In genomic region chr5:108043908-108044307, GRCm38 (mm10) we compare ENCODE assay signal across 16 mouse cellular contexts.
"Had no signal": no experiment of that assay in that cellular context is flagged by ENCODE, and none has a peak within 500 bp of the region (broad histone marks: within the 10 kb centered on the region; RNA-seq: fewer than 3 reads in every experiment).

No protein-coding gene starts in this region.

- H3K27ac ChIP-seq: liver, embryonic 15.5 days; lung, embryonic 15.5 days; macrophage; midbrain, embryonic 12.5 days; midbrain, embryonic 15.5 days; neural tube, embryonic 12.5 days had no signal

- ATAC-seq: liver, postnatal 0 days; lung, postnatal 0 days; midbrain, embryonic 15.5 days had no signal

- H3K9ac ChIP-seq: liver, embryonic 15.5 days; liver, postnatal 0 days; lung, embryonic 15.5 days; midbrain, embryonic 12.5 days; midbrain, embryonic 15.5 days; neural tube, embryonic 12.5 days had no signal

- H3K36me3 ChIP-seq: liver, embryonic 15.5 days; lung, embryonic 15.5 days; midbrain, embryonic 12.5 days; midbrain, embryonic 15.5 days; neural tube, embryonic 12.5 days had no signal

- H3K4me1 ChIP-seq: liver, embryonic 15.5 days; lung, embryonic 15.5 days; midbrain, embryonic 12.5 days; midbrain, embryonic 15.5 days; neural tube, embryonic 12.5 days had no signal

- H3K4me3 ChIP-seq: liver, embryonic 15.5 days; lung, embryonic 15.5 days; megakaryocyte, embryonic 14.5 days; midbrain, embryonic 12.5 days; midbrain, embryonic 15.5 days; neural tube, embryonic 12.5 days had no signal

- H3K4me2 ChIP-seq: liver, embryonic 15.5 days; lung, embryonic 15.5 days; midbrain, embryonic 12.5 days; midbrain, embryonic 15.5 days; neural tube, embryonic 12.5 days had no signal

- H3K9me3 ChIP-seq: liver, embryonic 15.5 days; lung, embryonic 15.5 days; megakaryocyte, embryonic 14.5 days; midbrain, embryonic 12.5 days; midbrain, embryonic 15.5 days; neural tube, embryonic 12.5 days had no signal

- DNase-seq: liver, postnatal 0 days; lung, adult 2 months; lung, postnatal 14 days; lung, postnatal 36 days; right cerebral cortex, postnatal 14 days; thymus, adult 18-20 months; thymus, postnatal 14 days; thymus, postnatal 36 days had no signal

- H3K27me3 ChIP-seq: liver, embryonic 15.5 days; lung, embryonic 15.5 days; megakaryocyte, embryonic 14.5 days; midbrain, embryonic 12.5 days; midbrain, embryonic 15.5 days; neural tube, embryonic 12.5 days had no signal
